Comparison of ENCODE assay signal across 9 mouse cellular contexts in genomic region chr8:120598579-120598978, GRCm38 (mm10). TPM values are rescaled to one million over a fixed set of nuclear protein-coding genes. Genes with fewer than 3 reads are reported as not detected.
DNase-seq lines count a peak whose midpoint lies in the region; ATAC-seq and TF ChIP-seq lines count a peak whose summit lies in the region.
"Had no signal": no experiment of that assay in that cellular context is flagged by ENCODE, and none has a peak within 500 bp of the region (broad histone marks: within the 10 kb centered on the region; RNA-seq: fewer than 3 reads in every experiment).

No protein-coding gene starts in this region.

- H3K27me3 ChIP-seq in midbrain, postnatal 0 days (ENCODE audit: insufficient read depth, low read length), result no peaks in the 10 kb centered on the region

- no peak overlapping the region for H3K27ac ChIP-seq in midbrain, postnatal 0 days (ENCODE audit: low read depth, low read length)

- WGBS in midbrain, postnatal 0 days, result 32% methylated on average over 24 of the region's 24 CpGs

- H3K36me3 ChIP-seq in midbrain, postnatal 0 days (ENCODE audit: insufficient read depth, low read length), result no peaks in the 10 kb centered on the region

- no peak for ATAC-seq in midbrain, postnatal 0 days (ENCODE audit: low FRiP score)
- no peak for ATAC-seq in megakaryocyte progenitor cell, adult 5-6 weeks (replicated peaks; ENCODE audit: poor library complexity)

- no peak overlapping the region for H3K4me3 ChIP-seq in midbrain, postnatal 0 days (ENCODE audit: low read depth, low read length)
- H3K4me3 ChIP-seq: erythroblast, embryonic 14.5 days had no signal

- H3K4me2 ChIP-seq in midbrain, postnatal 0 days (ENCODE audit: low read depth, low read length, poor library complexity, severe bottlenecking), result peak overlapping the region; percentile 22; the same call in 1 of the 2 replicates

- intact Hi-C loops in heart, postnatal 36 days (cut with DNase I), result no loop called here

- no peak for TF ChIP-seq CTCF in midbrain, postnatal 0 days (IDR thresholded peaks at IDR 0.05)

- peak; percentile 29 to 38 for DNase-seq in heart, adult 18-20 months
- no peak for DNase-seq in heart, postnatal 36 days
- DNase-seq in cerebellum, adult 11 months, result peak; percentile 60
- peak; percentile 77 for DNase-seq in frontal cortex, postnatal 14 days (ENCODE audit: low spot score in 2 of 2)
- peak; percentile 89 to 95 for DNase-seq in layer of hippocampus, adult 18-20 months (ENCODE audit: low spot score in 2 of 2)
- peak; percentile 78 for DNase-seq in midbrain, postnatal 0 days (ENCODE audit: low spot score)
- no peak for DNase-seq in ovary, adult 18-20 months (ENCODE audit: low spot score)

- H3K9ac ChIP-seq in midbrain, postnatal 0 days (replicated peaks; ENCODE audit: low read length, poor library complexity, severe bottlenecking), result no peak overlapping the region

- H3K9me3 ChIP-seq in midbrain, postnatal 0 days (ENCODE audit: low read length), result no peaks in the 10 kb centered on the region

- no peaks in the 10 kb centered on the region for H3K4me1 ChIP-seq in midbrain, postnatal 0 days (ENCODE audit: insufficient read depth, low read length)

RNA-seq across cellular contexts. Expression of gene Gins2, which starts 9.5 kb away (rescaled TPM):
- total RNA-seq in heart, adult 18-20 months (2021), result 1 to 10 TPM in 1 of 2 experiments, under 1 TPM in 1; 0.98 to 1.8 TPM
- total RNA-seq in heart, postnatal 36 days (2021), result 1 to 10 TPM in 1 of 2 experiments, under 1 TPM in 1; 0.86 to 1.7 TPM
- total RNA-seq in layer of hippocampus, adult 18-20 months (2021), result 1 to 10 TPM; 3.5 to 4.2 TPM
- 5.8 and 18.1 TPM in 2 replicates for total RNA-seq in midbrain, postnatal 0 days (2014; rRNA removed)
- polyA plus RNA-seq in midbrain, postnatal 0 days (2015; fragmentation: Nextera tagmentation; extraction: Ambion mirVana), result 8.4 and 11.3 TPM in 2 replicates
- 65.9 and 67.1 TPM in 2 replicates for total RNA-seq in megakaryocyte progenitor cell, adult 5-6 weeks (2015)
- 28.1 and 47.1 TPM in 2 replicates for total RNA-seq in megakaryocyte progenitor cell, adult 5-6 weeks (2017)

RNA-seq across cellular contexts. Expression of gene 1190005I06Rik, which starts 48.9 kb away (rescaled TPM):
- 1 to 10 TPM; 5.6 to 6.3 TPM for total RNA-seq in heart, adult 18-20 months (2021)
- total RNA-seq in heart, postnatal 36 days (2021), result 1 to 10 TPM; 3.1 to 3.4 TPM
- 10 to 100 TPM; 17.4 to 17.6 TPM for total RNA-seq in layer of hippocampus, adult 18-20 months (2021)
- 27.4 and 30.9 TPM in 2 replicates for total RNA-seq in midbrain, postnatal 0 days (2014; rRNA removed)
- polyA plus RNA-seq in midbrain, postnatal 0 days (2015; fragmentation: Nextera tagmentation; extraction: Ambion mirVana), result 25.4 and 29.5 TPM in 2 replicates
- 0.78 and 1.1 TPM in 2 replicates for total RNA-seq in megakaryocyte progenitor cell, adult 5-6 weeks (2015)
- total RNA-seq in megakaryocyte progenitor cell, adult 5-6 weeks (2017), result not detected in 2 replicates

Comparison
In these comparisons a context has a peak if more than half of its experiments do, and no peak if none do; other contexts are left out.
1. DNase-seq: peak in heart, adult 18-20 months (2 of 2), cerebellum, adult 11 months (single experiment), frontal cortex, postnatal 14 days (2 of 2), layer of hippocampus, adult 18-20 months (2 of 2) and midbrain, postnatal 0 days (single experiment); none in heart, postnatal 36 days (0 of 2) and ovary, adult 18-20 months (single experiment).